Mouse (Mus musculus): ENCODE data around the gene Nlrc4. TPM values are rescaled to one million over a fixed set of nuclear protein-coding genes. Genes with fewer than 3 reads are reported as not detected.
A peak's percentile ranks its signal among the peaks of the same experiment; 100 is the strongest.

Nlrc4 gene
- polyA plus RNA-seq, 1 experiment from 2014 or later = 0.33 TPM

DNA sequence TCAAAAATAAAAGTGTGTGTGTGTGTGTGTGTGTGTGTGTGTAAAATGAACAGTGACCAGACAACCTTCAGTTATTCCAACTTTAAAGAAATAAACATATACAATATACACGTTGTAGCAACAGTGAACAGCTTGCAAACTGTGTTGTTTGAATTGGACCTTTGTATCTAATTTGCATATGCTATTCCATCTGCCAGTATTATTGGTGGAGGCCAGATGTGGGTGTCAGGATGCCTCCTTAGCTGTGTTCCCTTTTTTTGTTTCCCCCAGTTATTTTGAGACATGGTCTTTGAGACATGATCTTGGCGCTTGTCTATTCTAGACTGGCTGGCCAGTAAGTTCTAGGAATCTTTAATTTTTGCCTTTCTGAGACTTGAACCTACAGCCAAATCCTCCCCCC lies 61.8 kb downstream of the Nlrc4 start:
- no peaks in the 10 kb centered on the region for H3K36me3 ChIP-seq (ENCODE audit: insufficient read depth, low read length)
- no peak for ATAC-seq (replicated peaks; ENCODE audit: low FRiP score, low read depth)
- WGBS = 78% methylated on average over 2 of the region's 2 CpGs
- no peak overlapping the region for H3K27ac ChIP-seq
- no peak overlapping the region for H3K4me3 ChIP-seq (replicated peaks; ENCODE audit: low read depth, low read length)
- H3K4me1 ChIP-seq (replicated peaks; ENCODE audit: insufficient read depth, low read length) = 0 out of 2 replicates have a peak, but pooled peaks cover 2% of the 10 kb centered on the region
- H3K9ac ChIP-seq (ENCODE audit: low read depth, low read length) = no peak overlapping the region
- TF ChIP-seq CTCF (IDR thresholded peaks at IDR 0.05; ENCODE audit: low read depth) = no peak
- no peaks in the 10 kb centered on the region for H3K9me3 ChIP-seq (replicated peaks; ENCODE audit: low read length)
- H3K27me3 ChIP-seq (ENCODE audit: insufficient read depth, low read length) = no peaks in the 10 kb centered on the region
- no peak for DNase-seq (ENCODE audit: low spot score)
- no peak overlapping the region for H3K4me2 ChIP-seq (ENCODE audit: low read length)

DNA sequence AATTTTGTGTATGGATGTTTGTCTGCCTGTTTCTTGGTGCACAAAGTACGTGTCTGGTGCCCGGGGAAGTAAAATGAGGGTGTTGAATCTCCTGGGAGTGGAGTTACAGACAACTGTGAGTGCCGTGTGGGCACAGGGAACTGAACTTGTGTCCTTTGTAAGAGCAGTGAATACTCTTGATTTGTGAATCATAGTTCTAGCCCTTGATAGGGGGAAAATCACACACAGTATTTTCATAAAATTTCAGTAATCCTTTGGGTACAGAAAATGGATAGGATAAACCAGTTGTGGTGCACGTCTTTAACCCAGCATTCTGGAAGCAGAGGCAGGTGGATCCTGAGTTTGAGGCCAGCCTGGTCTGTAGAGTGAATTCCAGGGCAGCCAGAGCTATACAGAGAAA lies 62.2 kb downstream of the Nlrc4 start:
- peak overlapping the region; percentile 61 for H3K4me2 ChIP-seq (ENCODE audit: low read length)
- H3K9ac ChIP-seq (ENCODE audit: low read depth, low read length) = no peak overlapping the region
- 0 out of 2 replicates have a peak, but pooled peaks cover 2% of the 10 kb centered on the region for H3K4me1 ChIP-seq (replicated peaks; ENCODE audit: insufficient read depth, low read length)
- H3K4me3 ChIP-seq (replicated peaks; ENCODE audit: low read depth, low read length) = no peak overlapping the region
- no peak for TF ChIP-seq CTCF (IDR thresholded peaks at IDR 0.05; ENCODE audit: low read depth)
- no peak overlapping the region for H3K27ac ChIP-seq
- no peak for ATAC-seq (replicated peaks; ENCODE audit: low FRiP score, low read depth)
- no peak for DNase-seq (ENCODE audit: low spot score)
- H3K27me3 ChIP-seq (ENCODE audit: insufficient read depth, low read length) = no peaks in the 10 kb centered on the region
- no peaks in the 10 kb centered on the region for H3K36me3 ChIP-seq (ENCODE audit: insufficient read depth, low read length)
- WGBS = 77% methylated on average over 4 of the region's 4 CpGs
- H3K9me3 ChIP-seq (replicated peaks; ENCODE audit: low read length) = no peaks in the 10 kb centered on the region

DNA sequence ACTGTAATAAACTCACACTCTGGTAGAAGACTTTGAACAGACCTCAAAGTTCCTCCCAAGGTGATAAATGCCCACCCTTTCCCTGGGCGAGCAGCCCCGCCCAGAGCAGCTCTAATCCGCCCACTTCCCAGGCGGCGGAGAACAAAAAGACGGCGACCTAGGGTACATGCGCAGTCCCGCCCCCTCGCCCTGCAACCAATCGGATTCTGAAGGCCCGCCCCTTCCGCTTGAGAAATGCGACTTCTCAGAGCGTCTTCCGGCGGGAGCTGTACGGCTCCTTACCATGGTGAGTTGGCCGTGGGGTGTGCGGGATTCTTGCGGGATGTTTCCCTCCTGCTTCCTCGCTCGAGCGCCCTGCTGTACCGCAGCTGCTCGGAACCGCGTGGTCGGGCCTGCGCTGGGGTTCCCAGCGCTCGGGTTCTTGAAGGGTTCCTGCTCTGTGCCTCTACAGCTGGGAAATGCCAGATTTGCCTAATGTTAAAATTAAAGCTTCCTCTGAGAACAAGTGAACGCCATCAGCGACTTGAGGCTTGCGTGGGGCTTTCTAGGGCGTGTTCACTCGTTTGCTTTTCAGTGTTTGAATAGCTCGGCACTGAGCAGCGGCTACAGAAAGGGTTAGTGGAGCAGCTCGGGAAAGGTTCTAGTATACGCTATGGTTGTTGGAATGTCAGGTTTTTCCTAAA lies 63.4 kb downstream of the Nlrc4 start, which contains the start of gene Slc30a6:
Slc30a6 (plus strand) TSS at position 226 of the 683 bp plus-strand sequence.
- peak within 1 kb of the TSS; percentile 80 for H3K4me3 ChIP-seq (replicated peaks; ENCODE audit: low read depth, low read length)
- H3K4me2 ChIP-seq (ENCODE audit: low read length) = peak within 1 kb of the TSS; percentile 61
- H3K27ac ChIP-seq = peak within 1 kb of the TSS; percentile 92
- H3K27me3 ChIP-seq (ENCODE audit: insufficient read depth, low read length) = no peaks in the 10 kb centered on the region
- peak within 1 kb of the TSS; percentile 83 for H3K9ac ChIP-seq (ENCODE audit: low read depth, low read length)
- peak; percentile 98 for ATAC-seq (replicated peaks; ENCODE audit: low FRiP score, low read depth)
- no peaks in the 10 kb centered on the region for H3K36me3 ChIP-seq (ENCODE audit: insufficient read depth, low read length)
- H3K4me1 ChIP-seq (replicated peaks; ENCODE audit: insufficient read depth, low read length) = 0 out of 2 replicates have a peak, but pooled peaks cover 2% of the 10 kb centered on the region
- TF ChIP-seq CTCF (IDR thresholded peaks at IDR 0.05; ENCODE audit: low read depth) = no peak
- DNase-seq (ENCODE audit: low spot score) = peak; percentile 98
- WGBS = under 1% methylated on average over 41 of the region's 41 CpGs
- no peaks in the 10 kb centered on the region for H3K9me3 ChIP-seq (replicated peaks; ENCODE audit: low read length)

DNA sequence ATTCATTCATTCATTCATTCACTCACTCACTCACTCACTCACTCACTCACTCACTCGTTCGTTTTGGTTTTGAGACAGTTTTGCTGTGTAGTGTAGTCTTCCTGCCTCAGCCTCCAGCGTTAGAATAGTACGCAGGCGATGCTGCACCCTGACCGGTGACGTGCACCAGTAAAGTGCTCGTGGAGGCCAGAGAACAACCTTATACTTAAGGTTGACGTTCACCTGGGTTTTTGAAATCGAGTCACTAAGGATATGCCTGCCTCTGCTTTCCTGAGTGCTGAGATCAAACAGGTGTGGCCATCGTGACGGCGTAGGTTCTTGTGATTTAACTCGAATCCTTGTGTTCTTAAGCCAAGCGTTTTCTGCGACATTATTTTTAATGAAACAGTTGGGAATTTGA lies 64.1 kb downstream of the Nlrc4 start:
- Histone ChIP-seq H3K4me1 (replicated peaks; ENCODE audit: insufficient read depth, low read length) (0 out of 2 replicates have a peak, but pooled peaks cover 2% of the 10 kb centered on the region), H3K4me2 (ENCODE audit: low read length) (peak overlapping the region; percentile 55), H3K9me3 (replicated peaks; ENCODE audit: low read length) (no peaks in the 10 kb centered on the region), H3K9ac (ENCODE audit: low read depth, low read length) (no peak overlapping the region), H3K27ac (no peak overlapping the region; the same call in 1 of the 2 replicates), H3K4me3 (replicated peaks; ENCODE audit: low read depth, low read length) (peak overlapping the region; percentile 80), H3K27me3 (ENCODE audit: insufficient read depth, low read length) (no peaks in the 10 kb centered on the region), H3K36me3 (ENCODE audit: insufficient read depth, low read length) (no peaks in the 10 kb centered on the region)
- DNase-seq (ENCODE audit: low spot score) = no peak
- ATAC-seq (replicated peaks; ENCODE audit: low FRiP score, low read depth) = peak; percentile 15; the same call in 1 of the 2 replicates
- no peak for TF ChIP-seq CTCF (IDR thresholded peaks at IDR 0.05; ENCODE audit: low read depth)
- WGBS = 29% methylated on average over 16 of the region's 16 CpGs

- DNase-seq (ENCODE audit: low spot score) (no peak), ATAC-seq (replicated peaks; ENCODE audit: low FRiP score, low read depth) (no peak)
- WGBS = 68% methylated on average over 2 of the region's 2 CpGs
- H3K4me1 ChIP-seq (replicated peaks; ENCODE audit: insufficient read depth, low read length) = 0 out of 2 replicates have a peak, but pooled peaks cover 2% of the 10 kb centered on the region
- H3K4me2 ChIP-seq (ENCODE audit: low read length) = no peak overlapping the region
- H3K27ac ChIP-seq = no peak overlapping the region
- no peak; the same call in 1 of the 2 replicates for TF ChIP-seq CTCF (IDR thresholded peaks at IDR 0.05; ENCODE audit: low read depth)
- no peaks in the 10 kb centered on the region for H3K36me3 ChIP-seq (ENCODE audit: insufficient read depth, low read length)
- no peaks in the 10 kb centered on the region for H3K27me3 ChIP-seq (ENCODE audit: insufficient read depth, low read length)
- H3K9ac ChIP-seq (ENCODE audit: low read depth, low read length) = no peak overlapping the region
- no peaks in the 10 kb centered on the region for H3K9me3 ChIP-seq (replicated peaks; ENCODE audit: low read length)
- H3K4me3 ChIP-seq (replicated peaks; ENCODE audit: low read depth, low read length) = no peak overlapping the region; the same call in 1 of the 2 replicates
Measured at GRCm38 (mm10) chr17:74394381-74394780, 64.6 kb downstream of the Nlrc4 start.

DNA sequence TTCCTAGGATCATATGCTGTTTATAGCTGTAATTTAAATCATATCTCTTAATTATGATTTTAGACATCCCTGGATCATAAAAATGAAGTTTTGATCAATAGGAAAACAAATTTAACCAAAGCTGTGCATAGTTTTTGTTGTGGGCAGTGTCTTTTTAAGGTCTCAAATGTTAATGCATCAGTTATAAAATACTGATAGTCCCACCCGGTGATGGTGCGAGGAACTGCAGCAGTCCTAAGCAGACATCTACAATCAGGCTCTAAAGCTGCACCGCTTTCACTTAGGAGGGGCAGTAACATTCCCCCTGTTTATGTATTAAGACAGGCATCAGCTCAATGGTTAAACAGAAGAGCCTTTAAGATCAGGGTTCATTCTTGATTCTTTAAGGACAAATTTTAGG lies 69.1 kb downstream of the Nlrc4 start:
- no peak overlapping the region for H3K9ac ChIP-seq (ENCODE audit: low read depth, low read length)
- no peak overlapping the region for H3K4me3 ChIP-seq (replicated peaks; ENCODE audit: low read depth, low read length)
- H3K27me3 ChIP-seq (ENCODE audit: insufficient read depth, low read length) = no peaks in the 10 kb centered on the region
- H3K27ac ChIP-seq = no peak overlapping the region
- H3K4me1 ChIP-seq (replicated peaks; ENCODE audit: insufficient read depth, low read length) = no peaks in the 10 kb centered on the region
- no peak for ATAC-seq (replicated peaks; ENCODE audit: low FRiP score, low read depth)
- no peaks in the 10 kb centered on the region for H3K9me3 ChIP-seq (replicated peaks; ENCODE audit: low read length)
- no peak for DNase-seq (ENCODE audit: low spot score)
- peak; percentile 29; the same call in 1 of the 2 replicates for TF ChIP-seq CTCF (IDR thresholded peaks at IDR 0.05; ENCODE audit: low read depth)
- peaks cover 13% of the 10 kb centered on the region for H3K36me3 ChIP-seq (ENCODE audit: insufficient read depth, low read length)
- no peak overlapping the region for H3K4me2 ChIP-seq (ENCODE audit: low read length)
- 78% methylated on average over 3 of the region's 3 CpGs for WGBS
